Mouse (Mus musculus) thymus, adult 2 months (tissue): Measurements from ENCODE around the gene Enc1.

Experiments used
- CTCF ChIP-seq: fragments of 200-500 bp; IDR thresholded peaks from 2 replicates; pipeline ENCODE4 v1.5.1; 2012; ENCODE audit warnings: mild to moderate bottlenecking, control low read depth, low read length, moderate library complexity, borderline replicate concordance; ENCODE audit not compliant: control insufficient read depth, poor library complexity, insufficient read depth; ENCODE audit errors: extremely low read depth
- POLR2A ChIP-seq: fragments of 200-500 bp; IDR thresholded peaks from 2 replicates; pipeline ENCODE4 v1.6.1; 2012; ENCODE audit warnings: mild to moderate bottlenecking, low read length, control low read depth, moderate library complexity; ENCODE audit not compliant: control insufficient read depth, poor library complexity, insufficient read depth; ENCODE audit errors: extremely low read depth

- no peak for TF ChIP-seq CTCF
- TF ChIP-seq POLR2A: no peak
These were observed 55.9 kb downstream of the Enc1 start for GRCm38 (mm10) chr13:97296757-97297156.
